Mouse (Mus musculus): Measurements from ENCODE around the gene Ptprg. TPM values are rescaled to one million over a fixed set of nuclear protein-coding genes. Genes with fewer than 3 reads are reported as not detected.

The Ptprg gene
- polyA plus RNA-seq, 1 experiment from 2014 or later = 33.5 TPM

DNA sequence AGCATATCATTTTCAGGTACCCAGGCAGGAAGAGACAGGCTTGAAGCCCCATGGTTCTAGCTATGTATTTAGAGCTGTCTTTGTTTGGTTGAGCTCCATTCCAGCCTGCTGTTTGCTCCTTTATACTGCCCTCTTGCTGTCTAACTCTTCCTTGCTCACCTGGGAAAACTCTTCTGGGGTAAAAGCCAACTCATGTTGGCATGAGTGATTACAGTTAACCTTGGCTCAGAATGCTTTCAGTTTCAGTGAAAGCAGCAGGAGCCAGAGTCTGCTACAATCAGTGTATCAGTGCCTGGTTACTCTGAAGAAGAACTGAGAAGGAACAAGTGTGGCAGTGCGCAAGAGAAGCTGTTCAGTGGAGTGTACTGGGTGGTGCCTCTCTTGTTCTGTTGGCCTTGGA, 89.6 kb downstream of the Ptprg start:
- 90% methylated on average over 1 of the region's 1 CpGs for WGBS

DNA sequence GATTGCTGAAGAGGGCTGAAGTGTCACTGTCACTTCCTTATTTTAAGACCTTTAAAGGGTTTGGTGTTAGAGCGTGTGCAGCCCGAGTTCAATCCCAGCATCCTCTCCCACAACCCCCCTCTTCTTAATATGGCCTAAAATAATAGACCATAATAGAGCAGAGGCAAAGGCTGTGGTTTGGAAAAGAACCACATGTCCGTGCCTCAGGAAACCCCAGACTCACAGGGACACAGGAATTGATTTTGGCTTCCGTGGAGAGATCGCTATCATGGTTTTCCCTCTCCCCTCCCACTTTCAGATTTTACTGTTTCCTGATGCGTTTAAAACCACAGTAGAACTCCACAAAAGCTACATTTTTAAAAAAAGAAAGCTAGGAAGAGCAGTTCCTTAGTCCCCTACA, 104.0 kb downstream of the Ptprg start:
- no peaks in the 10 kb centered on the region for H3K27me3 ChIP-seq (replicated peaks; ENCODE audit: control insufficient read depth, insufficient read depth, low read length)
- H3K27ac ChIP-seq (ENCODE audit: low read length) = no peak overlapping the region
- H3K4me3 ChIP-seq (replicated peaks; ENCODE audit: low read length) = no peak overlapping the region
- H3K36me3 ChIP-seq (ENCODE audit: control insufficient read depth, insufficient read depth) = no peaks in the 10 kb centered on the region
- no peak for ATAC-seq
- no peaks in the 10 kb centered on the region for H3K4me1 ChIP-seq (replicated peaks; ENCODE audit: control insufficient read depth, insufficient read depth, low read length)
- H3K9me3 ChIP-seq (ENCODE audit: control insufficient read depth, low read length) = no peaks in the 10 kb centered on the region
- no peak overlapping the region for H3K9ac ChIP-seq (replicated peaks; ENCODE audit: low read depth, low read length)
- 88% methylated on average over 6 of the region's 6 CpGs for WGBS
- no peak overlapping the region for H3K4me2 ChIP-seq (ENCODE audit: low read length)

More for the DNA sequence above, 89.6 kb downstream of the Ptprg start:
- H3K9ac ChIP-seq (replicated peaks; ENCODE audit: low read depth, low read length) = no peak overlapping the region
- H3K4me1 ChIP-seq (replicated peaks; ENCODE audit: control insufficient read depth, insufficient read depth, low read length) = peaks cover 2% of the 10 kb centered on the region; the same call in 1 of the 2 replicates
- no peak overlapping the region for H3K27ac ChIP-seq (ENCODE audit: low read length)
- no peak overlapping the region for H3K4me2 ChIP-seq (ENCODE audit: low read length)
- no peak overlapping the region for H3K4me3 ChIP-seq (replicated peaks; ENCODE audit: low read length)
- H3K36me3 ChIP-seq (ENCODE audit: control insufficient read depth, insufficient read depth) = no peaks in the 10 kb centered on the region
- no peaks in the 10 kb centered on the region for H3K27me3 ChIP-seq (replicated peaks; ENCODE audit: control insufficient read depth, insufficient read depth, low read length)
- no peaks in the 10 kb centered on the region for H3K9me3 ChIP-seq (ENCODE audit: control insufficient read depth, low read length)
- ATAC-seq = no peak

DNA sequence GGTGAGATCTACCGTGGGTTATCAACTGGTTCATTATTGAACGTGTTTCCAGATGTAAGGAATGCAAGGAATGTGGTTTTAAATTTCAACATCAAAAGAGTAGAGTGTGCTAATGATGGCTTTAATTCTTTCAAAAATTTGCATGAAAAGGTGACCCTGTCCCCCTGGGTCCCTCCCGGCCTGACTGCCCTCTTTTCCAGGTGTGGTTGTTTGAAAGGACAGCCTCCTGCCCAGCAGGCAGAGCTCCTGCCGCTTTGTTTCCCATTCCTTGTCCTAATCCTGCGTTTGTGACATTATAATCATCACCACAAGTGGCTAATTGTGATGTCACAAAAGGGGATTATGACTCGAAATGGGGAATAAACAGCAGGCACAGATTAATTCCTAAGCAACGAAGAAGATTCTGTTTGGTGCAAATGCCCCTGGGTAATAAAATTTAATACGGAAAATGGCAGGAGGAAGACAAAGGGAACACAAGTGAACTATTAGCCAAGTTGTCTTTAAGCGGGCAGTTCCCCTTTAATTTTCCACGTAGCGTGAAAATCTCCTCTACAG, 110.4 kb downstream of the Ptprg start:
- Histone ChIP-seq H3K4me3 (replicated peaks; ENCODE audit: low read length) (no peak overlapping the region), H3K36me3 (ENCODE audit: control insufficient read depth, insufficient read depth) (no peaks in the 10 kb centered on the region), H3K4me2 (ENCODE audit: low read length) (no peak overlapping the region), H3K27ac (ENCODE audit: low read length) (no peak overlapping the region), H3K27me3 (replicated peaks; ENCODE audit: control insufficient read depth, insufficient read depth, low read length) (no peaks in the 10 kb centered on the region), H3K4me1 (replicated peaks; ENCODE audit: control insufficient read depth, insufficient read depth, low read length) (no peaks in the 10 kb centered on the region), H3K9me3 (ENCODE audit: control insufficient read depth, low read length) (no peaks in the 10 kb centered on the region), H3K9ac (replicated peaks; ENCODE audit: low read depth, low read length) (no peak overlapping the region)
- ATAC-seq = no peak
- 8% methylated on average over 11 of the region's 11 CpGs for WGBS

DNA sequence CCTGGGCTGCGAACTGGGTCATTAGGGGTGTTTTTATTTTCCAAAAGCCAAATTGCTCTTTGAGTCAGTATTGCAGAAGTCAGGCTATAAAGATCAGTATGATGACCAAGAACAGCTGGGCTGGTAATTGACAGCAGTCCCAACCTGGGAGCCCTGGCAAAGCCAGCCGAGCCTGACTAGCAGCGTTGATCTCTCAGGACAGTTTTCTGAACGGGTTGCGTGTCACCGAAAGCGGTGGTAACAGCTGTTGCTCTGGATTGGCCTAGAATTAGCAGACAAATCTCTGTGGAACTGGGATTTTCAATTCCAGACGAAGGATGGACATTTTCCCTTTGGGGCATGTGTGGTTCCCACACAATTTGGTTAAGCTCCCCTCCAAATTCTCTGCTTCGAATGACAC, 111.0 kb downstream of the Ptprg start:
- Histone ChIP-seq H3K36me3 (ENCODE audit: control insufficient read depth, insufficient read depth) (no peaks in the 10 kb centered on the region), H3K9ac (replicated peaks; ENCODE audit: low read depth, low read length) (no peak overlapping the region), H3K4me3 (replicated peaks; ENCODE audit: low read length) (no peak overlapping the region), H3K4me1 (replicated peaks; ENCODE audit: control insufficient read depth, insufficient read depth, low read length) (no peaks in the 10 kb centered on the region), H3K27me3 (replicated peaks; ENCODE audit: control insufficient read depth, insufficient read depth, low read length) (no peaks in the 10 kb centered on the region), H3K27ac (ENCODE audit: low read length) (no peak overlapping the region), H3K9me3 (ENCODE audit: control insufficient read depth, low read length) (no peaks in the 10 kb centered on the region), H3K4me2 (ENCODE audit: low read length) (no peak overlapping the region)
- ATAC-seq = no peak
- 26% methylated on average over 9 of the region's 9 CpGs for WGBS

DNA sequence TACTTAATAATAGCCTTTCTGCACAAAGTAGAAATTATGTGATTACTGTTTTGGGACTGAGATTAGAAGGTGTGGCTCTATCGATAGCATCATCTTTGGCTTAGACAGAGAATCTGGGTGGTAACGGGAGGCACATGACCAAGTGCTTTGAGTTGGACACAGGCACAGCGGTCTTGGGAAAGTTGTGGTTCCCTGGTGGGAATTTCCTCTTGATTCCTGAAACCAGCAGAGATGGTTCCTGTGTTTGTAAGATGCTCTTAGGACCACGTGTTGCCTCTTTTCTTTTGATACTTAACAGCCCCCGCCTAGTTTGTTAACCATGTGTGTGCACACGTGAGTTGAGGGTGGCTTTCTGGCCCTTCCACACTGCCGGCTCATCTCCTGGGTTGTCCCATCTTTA, 111.7 kb downstream of the Ptprg start:
- H3K27me3 ChIP-seq (replicated peaks; ENCODE audit: control insufficient read depth, insufficient read depth, low read length) = no peaks in the 10 kb centered on the region
- H3K4me2 ChIP-seq (ENCODE audit: low read length) = no peak overlapping the region
- H3K4me3 ChIP-seq (replicated peaks; ENCODE audit: low read length) = no peak overlapping the region
- no peaks in the 10 kb centered on the region for H3K4me1 ChIP-seq (replicated peaks; ENCODE audit: control insufficient read depth, insufficient read depth, low read length)
- no peak overlapping the region for H3K27ac ChIP-seq (ENCODE audit: low read length)
- no peak for ATAC-seq
- H3K9ac ChIP-seq (replicated peaks; ENCODE audit: low read depth, low read length) = no peak overlapping the region
- 68% methylated on average over 7 of the region's 7 CpGs for WGBS
- H3K9me3 ChIP-seq (ENCODE audit: control insufficient read depth, low read length) = no peaks in the 10 kb centered on the region
- H3K36me3 ChIP-seq (ENCODE audit: control insufficient read depth, insufficient read depth) = no peaks in the 10 kb centered on the region

DNA sequence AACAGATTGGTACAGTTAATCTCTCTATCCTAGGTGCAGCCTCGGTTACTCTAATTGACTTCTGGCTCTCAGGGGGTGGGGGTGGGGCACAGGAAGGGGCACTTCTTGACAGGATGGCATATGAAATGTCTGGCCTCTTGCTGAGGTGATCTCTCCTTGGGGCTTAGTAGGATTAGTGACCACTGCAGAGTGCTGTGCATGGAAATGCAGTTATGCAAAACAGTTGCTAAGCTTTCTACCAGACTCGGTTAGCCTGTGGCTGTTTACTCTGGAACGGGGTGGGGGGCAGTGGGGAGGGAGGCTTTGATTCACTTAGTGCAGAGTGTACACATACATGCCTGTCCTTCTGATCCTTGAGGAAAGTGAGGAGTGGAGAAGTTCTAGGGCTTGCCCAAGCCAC, 114.4 kb downstream of the Ptprg start:
- Histone ChIP-seq H3K27me3 (replicated peaks; ENCODE audit: control insufficient read depth, insufficient read depth, low read length) (no peaks in the 10 kb centered on the region), H3K9ac (replicated peaks; ENCODE audit: low read depth, low read length) (no peak overlapping the region), H3K4me2 (ENCODE audit: low read length) (no peak overlapping the region), H3K4me1 (replicated peaks; ENCODE audit: control insufficient read depth, insufficient read depth, low read length) (peaks cover 10% of the 10 kb centered on the region), H3K27ac (ENCODE audit: low read length) (no peak overlapping the region), H3K9me3 (ENCODE audit: control insufficient read depth, low read length) (no peaks in the 10 kb centered on the region), H3K4me3 (replicated peaks; ENCODE audit: low read length) (no peak overlapping the region), H3K36me3 (ENCODE audit: control insufficient read depth, insufficient read depth) (no peaks in the 10 kb centered on the region)
- 0 out of 2 replicates have a peak, but pooled peaks have one; percentile 9 for ATAC-seq
- 8% methylated on average over 3 of the region's 3 CpGs for WGBS

DNA sequence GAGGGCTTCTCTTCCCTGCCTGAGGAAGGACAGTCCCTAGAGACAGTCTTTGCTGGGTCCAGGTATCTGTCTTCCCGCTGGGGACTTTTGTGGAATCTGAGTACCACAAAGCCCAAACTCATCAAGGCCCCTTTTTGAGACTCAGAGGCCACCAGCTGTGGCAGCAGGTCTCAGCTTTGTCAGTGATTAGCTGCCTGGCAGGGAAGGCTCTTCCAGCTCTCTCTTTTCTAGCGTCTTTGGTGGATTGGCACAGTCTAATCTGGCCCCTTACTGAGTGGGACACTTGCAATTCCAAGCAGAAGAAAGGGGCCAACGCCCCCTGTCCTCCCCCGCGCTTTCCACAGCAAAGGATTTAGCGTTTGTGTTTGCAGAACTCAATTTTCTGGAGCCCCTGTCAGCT, 117.5 kb downstream of the Ptprg start:
- ATAC-seq = no peak
- WGBS = 4% methylated on average over 6 of the region's 6 CpGs

DNA sequence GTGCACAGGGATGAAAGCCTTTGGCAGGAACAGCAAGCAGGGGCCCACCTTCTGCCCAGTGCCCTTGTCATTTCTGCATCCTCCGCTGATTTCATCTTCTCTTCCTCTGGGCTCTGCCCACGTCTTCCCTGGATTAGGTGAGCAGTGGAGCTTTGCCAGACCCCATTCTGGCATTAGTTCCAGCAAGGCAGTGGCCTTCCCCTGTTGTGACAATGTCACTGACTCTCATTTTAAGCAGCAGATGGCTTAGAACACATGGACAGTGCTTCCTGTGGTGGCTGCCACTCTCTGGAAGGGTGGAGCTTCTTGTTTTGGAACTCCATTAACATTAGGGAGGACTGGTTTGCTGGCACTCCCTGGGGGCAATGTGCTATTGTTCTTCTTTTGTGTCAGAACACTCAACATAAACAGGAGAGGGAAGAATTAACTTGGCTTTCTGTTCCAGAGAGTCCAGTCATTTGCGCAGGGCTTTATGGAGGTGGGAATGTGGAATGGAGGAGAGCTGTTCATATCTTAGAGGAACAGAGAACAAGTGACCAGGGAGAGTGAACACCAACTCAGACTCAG, 119.7 kb downstream of the Ptprg start:
- ATAC-seq = 0 out of 2 replicates have a peak, but pooled peaks have one; percentile 20
- H3K9ac ChIP-seq (replicated peaks; ENCODE audit: low read depth, low read length) = no peak overlapping the region
- no peak overlapping the region for H3K27ac ChIP-seq (ENCODE audit: low read length)
- no peak overlapping the region for H3K4me3 ChIP-seq (replicated peaks; ENCODE audit: low read length)
- no peaks in the 10 kb centered on the region for H3K9me3 ChIP-seq (ENCODE audit: control insufficient read depth, low read length)
- no peak overlapping the region for H3K4me2 ChIP-seq (ENCODE audit: low read length)
- H3K27me3 ChIP-seq (replicated peaks; ENCODE audit: control insufficient read depth, insufficient read depth, low read length) = no peaks in the 10 kb centered on the region
- WGBS = 58% methylated on average over 3 of the region's 3 CpGs
- H3K36me3 ChIP-seq (ENCODE audit: control insufficient read depth, insufficient read depth) = no peaks in the 10 kb centered on the region
- H3K4me1 ChIP-seq (replicated peaks; ENCODE audit: control insufficient read depth, insufficient read depth, low read length) = peaks cover 10% of the 10 kb centered on the region

More for the DNA sequence above, 117.5 kb downstream of the Ptprg start:
- no peak overlapping the region for H3K27ac ChIP-seq (ENCODE audit: low read length)
- no peaks in the 10 kb centered on the region for H3K27me3 ChIP-seq (replicated peaks; ENCODE audit: control insufficient read depth, insufficient read depth, low read length)
- no peak overlapping the region for H3K9ac ChIP-seq (replicated peaks; ENCODE audit: low read depth, low read length)
- no peaks in the 10 kb centered on the region for H3K36me3 ChIP-seq (ENCODE audit: control insufficient read depth, insufficient read depth)
- peaks cover 10% of the 10 kb centered on the region for H3K4me1 ChIP-seq (replicated peaks; ENCODE audit: control insufficient read depth, insufficient read depth, low read length)
- no peak overlapping the region for H3K4me2 ChIP-seq (ENCODE audit: low read length)
- no peaks in the 10 kb centered on the region for H3K9me3 ChIP-seq (ENCODE audit: control insufficient read depth, low read length)
- no peak overlapping the region for H3K4me3 ChIP-seq (replicated peaks; ENCODE audit: low read length)

DNA sequence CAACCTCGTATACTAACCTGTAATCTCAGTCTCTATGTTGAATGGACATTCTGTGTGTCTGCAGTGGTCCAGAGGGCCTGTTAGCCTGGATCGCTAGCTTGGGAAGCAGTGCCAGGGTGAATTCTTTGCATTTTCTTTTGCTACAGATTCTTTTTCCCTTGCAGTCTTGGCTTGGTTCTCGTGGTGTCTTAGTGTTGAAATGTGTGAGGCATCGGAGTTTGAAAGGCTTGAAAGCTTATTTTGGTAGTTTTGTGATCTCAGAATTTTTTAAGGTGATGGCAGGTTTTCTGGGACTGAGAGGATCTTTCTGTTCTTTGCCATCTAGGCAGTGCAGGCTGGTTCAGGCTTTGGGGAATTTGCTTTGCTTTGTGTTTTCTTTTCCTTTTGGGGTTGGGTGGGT, 124.9 kb downstream of the Ptprg start:
- WGBS = 68% methylated on average over 4 of the region's 4 CpGs
- no peak overlapping the region for H3K9ac ChIP-seq (replicated peaks; ENCODE audit: low read depth, low read length)
- no peak overlapping the region for H3K4me3 ChIP-seq (replicated peaks; ENCODE audit: low read length)
- no peaks in the 10 kb centered on the region for H3K9me3 ChIP-seq (ENCODE audit: control insufficient read depth, low read length)
- peaks cover 7% of the 10 kb centered on the region; the same call in 1 of the 2 replicates for H3K4me1 ChIP-seq (replicated peaks; ENCODE audit: control insufficient read depth, insufficient read depth, low read length)
- no peak overlapping the region for H3K4me2 ChIP-seq (ENCODE audit: low read length)
- no peak for ATAC-seq
- no peaks in the 10 kb centered on the region for H3K36me3 ChIP-seq (ENCODE audit: control insufficient read depth, insufficient read depth)
- H3K27me3 ChIP-seq (replicated peaks; ENCODE audit: control insufficient read depth, insufficient read depth, low read length) = no peaks in the 10 kb centered on the region
- H3K27ac ChIP-seq (ENCODE audit: low read length) = no peak overlapping the region

DNA sequence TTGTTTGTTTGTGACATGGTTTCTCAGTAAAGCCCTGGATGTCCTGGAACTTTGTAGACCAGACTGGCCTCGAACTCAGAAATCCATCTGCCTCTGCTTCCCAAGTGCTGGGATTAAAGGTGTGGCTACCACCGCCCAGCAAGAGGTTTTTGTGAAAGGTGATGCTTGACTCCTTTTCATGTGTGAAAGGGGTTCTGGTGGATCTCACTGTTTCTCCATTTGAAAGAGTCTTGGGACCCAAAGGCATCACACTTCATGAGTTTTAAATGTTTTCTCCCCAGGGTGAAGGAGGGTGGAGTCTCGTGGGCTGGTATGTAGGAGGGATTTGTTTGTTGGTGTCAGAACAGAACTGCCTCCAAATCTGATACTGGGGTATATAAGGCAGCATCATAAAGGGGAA, 126.4 kb downstream of the Ptprg start:
- no peak overlapping the region for H3K9ac ChIP-seq (replicated peaks; ENCODE audit: low read depth, low read length)
- H3K9me3 ChIP-seq (ENCODE audit: control insufficient read depth, low read length) = no peaks in the 10 kb centered on the region
- no peak overlapping the region for H3K4me3 ChIP-seq (replicated peaks; ENCODE audit: low read length)
- WGBS = 81% methylated on average over 3 of the region's 3 CpGs
- no peak overlapping the region for H3K27ac ChIP-seq (ENCODE audit: low read length)
- H3K4me1 ChIP-seq (replicated peaks; ENCODE audit: control insufficient read depth, insufficient read depth, low read length) = peaks cover 16% of the 10 kb centered on the region
- no peak for ATAC-seq
- H3K27me3 ChIP-seq (replicated peaks; ENCODE audit: control insufficient read depth, insufficient read depth, low read length) = no peaks in the 10 kb centered on the region
- H3K4me2 ChIP-seq (ENCODE audit: low read length) = no peak overlapping the region
- no peaks in the 10 kb centered on the region for H3K36me3 ChIP-seq (ENCODE audit: control insufficient read depth, insufficient read depth)
